Mouse (Mus musculus) limb, embryonic 10.5 days (tissue): ENCODE data around the gene Dus3l. TPM values are rescaled to one million over a fixed set of nuclear protein-coding genes. Genes with fewer than 3 reads are reported as not detected.

Experiments used
- DNase-seq: peaks from one replicate; pipeline ENCODE4 v3.0.0-alpha.2; 2017; ENCODE audit warnings: low spot score
- H3K27ac ChIP-seq: fragments of 300-500 bp; sonication (generic); 2 replicates; pipeline ENCODE4 v1.5.1; 2016; ENCODE audit warnings: mild to moderate bottlenecking
- H3K27me3 ChIP-seq: fragments of 300-500 bp; sonication (generic); 2 replicates; pipeline ENCODE4 v1.6.1; 2016; ENCODE audit warnings: low read depth, mild to moderate bottlenecking; ENCODE audit not compliant: poor library complexity, severe bottlenecking
- H3K36me3 ChIP-seq: fragments of 300-500 bp; sonication (generic); 2 replicates; pipeline ENCODE4 v1.6.1; 2016; ENCODE audit warnings: mild to moderate bottlenecking, moderate library complexity
- H3K4me1 ChIP-seq: fragments of 300-500 bp; sonication (generic); 2 replicates; pipeline ENCODE4 v1.6.1; 2016
- H3K4me3 ChIP-seq: fragments of 300-500 bp; sonication (generic); 2 replicates; pipeline ENCODE4 v1.5.1; 2016; ENCODE audit warnings: mild to moderate bottlenecking, moderate library complexity
- H3K9me3 ChIP-seq: fragments of 300-500 bp; sonication (generic); replicated peaks from 2 replicates; pipeline ENCODE4 v1.6.1; 2016; ENCODE audit warnings: mild to moderate bottlenecking
- WGBS: fragments of 180-500 bp; shearing (Covaris S2); methylation state at CpG from one replicate; pipeline ENCODE4 v1.1.7; 2016; 5-methylcytosine and 5-hydroxymethylcytosine counted together
- polyA plus RNA-seq: library from polyadenylated mRNA; unstranded; fragments of >200 nt; fragmentation: Nextera tagmentation; extraction: Ambion mirVana; gene quantifications from 2 replicates; pipeline ENCODE4 v1.2.1, GENCODE M21; 2016

Gene Dus3l
- polyA plus RNA-seq, 1 experiment from 2014 or later, result 46.0 TPM

DNA sequence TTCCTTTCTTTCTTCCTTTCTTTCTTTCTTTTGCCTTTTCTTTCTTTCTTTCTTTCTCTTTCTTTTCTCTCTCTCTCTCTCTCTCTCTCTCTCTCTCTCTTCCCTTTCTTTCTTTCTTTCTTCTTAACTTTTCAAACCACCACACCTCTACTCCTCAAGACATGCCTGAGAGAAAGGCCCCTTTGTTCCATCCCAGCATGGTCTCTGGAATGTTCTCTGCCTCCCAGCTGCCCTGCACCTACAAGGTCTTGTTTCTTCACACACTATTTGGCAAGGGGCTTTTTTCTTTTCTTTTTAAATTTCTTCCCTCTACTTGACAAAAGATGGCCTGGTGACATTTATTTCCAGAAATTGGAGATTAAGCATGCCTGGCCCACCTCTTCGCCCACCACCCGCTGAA lies 34.9 kb upstream of the Dus3l start:
- WGBS, result 65% methylated on average over 2 of the region's 2 CpGs
- H3K4me1 ChIP-seq, result peaks cover 40% of the 10 kb centered on the region

GRCm38 (mm10) chr17:56736534-56736933 lies 28.0 kb upstream of the Dus3l start:
- peaks cover 12% of the 10 kb centered on the region; the same call in 1 of the 2 replicates for H3K27me3 ChIP-seq
- H3K4me1 ChIP-seq, result peaks cover 6% of the 10 kb centered on the region; the same call in 1 of the 2 replicates
- WGBS, result 42% methylated on average over 8 of the region's 8 CpGs
- no peak for DNase-seq
- no peaks in the 10 kb centered on the region for H3K36me3 ChIP-seq
- no peaks in the 10 kb centered on the region for H3K9me3 ChIP-seq
- H3K4me3 ChIP-seq, result no peak overlapping the region
- no peak overlapping the region for H3K27ac ChIP-seq

More for the DNA sequence above, 34.9 kb upstream of the Dus3l start:
- H3K27ac ChIP-seq, result peak overlapping the region; percentile 63; the same call in 1 of the 2 replicates
- H3K27me3 ChIP-seq, result peaks cover 17% of the 10 kb centered on the region
- DNase-seq, result no peak
- no peaks in the 10 kb centered on the region for H3K9me3 ChIP-seq
- H3K36me3 ChIP-seq, result peaks cover 10% of the 10 kb centered on the region; the same call in 1 of the 2 replicates
- no peak overlapping the region for H3K4me3 ChIP-seq

DNA sequence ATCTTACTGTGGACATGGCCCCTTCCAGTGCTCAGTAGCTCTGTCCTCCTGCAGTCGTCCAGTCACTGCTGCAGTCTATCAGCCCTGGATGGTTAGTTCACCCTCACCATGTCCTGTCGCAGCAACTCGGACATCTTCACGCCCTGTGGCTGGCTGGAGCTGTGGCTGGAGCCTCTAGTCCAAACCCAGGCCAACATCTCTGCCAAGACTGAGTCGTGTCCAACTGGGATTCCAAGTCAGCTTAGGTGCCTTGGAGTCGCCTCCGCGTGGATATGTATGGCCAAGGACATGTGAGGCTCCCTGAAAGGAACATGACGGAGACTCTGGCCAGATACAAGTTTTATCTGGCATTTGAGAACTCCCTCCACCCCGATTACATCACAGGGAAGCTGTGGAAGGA lies 26.3 kb upstream of the Dus3l start:
- Histone ChIP-seq H3K4me1 (peaks cover 3% of the 10 kb centered on the region; the same call in 1 of the 2 replicates), H3K27me3 (peaks cover 12% of the 10 kb centered on the region; the same call in 1 of the 2 replicates), H3K27ac (no peak overlapping the region), H3K36me3 (no peaks in the 10 kb centered on the region), H3K9me3 (no peaks in the 10 kb centered on the region), H3K4me3 (no peak overlapping the region)
- DNase-seq, result no peak
- WGBS, result 84% methylated on average over 10 of the region's 10 CpGs

GRCm38 (mm10) chr17:56740118-56740787 lies 24.3 kb upstream of the Dus3l start:
- peaks cover 7% of the 10 kb centered on the region; the same call in 1 of the 2 replicates for H3K27me3 ChIP-seq
- H3K4me1 ChIP-seq, result no peaks in the 10 kb centered on the region
- 85% methylated on average over 17 of the region's 17 CpGs for WGBS
- H3K36me3 ChIP-seq, result no peaks in the 10 kb centered on the region
- H3K9me3 ChIP-seq, result no peaks in the 10 kb centered on the region
- H3K27ac ChIP-seq, result no peak overlapping the region
- no peak for DNase-seq
- no peak overlapping the region for H3K4me3 ChIP-seq

DNA sequence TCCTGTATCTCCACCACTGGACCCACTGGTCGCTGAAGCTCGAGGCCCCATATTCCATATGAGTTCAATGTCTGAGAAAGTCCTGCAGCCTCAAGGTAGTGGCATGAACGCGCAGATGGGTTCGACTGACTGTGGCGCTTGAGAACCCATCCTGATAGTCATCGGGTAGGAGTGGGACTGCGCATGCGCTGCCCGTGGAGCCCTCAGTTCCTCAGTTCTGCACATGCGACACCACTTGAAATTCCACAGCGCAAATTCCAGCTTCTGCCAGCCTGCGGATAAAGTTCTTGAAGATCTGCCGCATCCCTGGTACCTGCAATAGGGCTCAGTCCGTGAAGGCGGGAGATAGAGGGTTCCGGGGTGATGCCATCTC lies 23.8 kb upstream of the Dus3l start:
- WGBS, result 74% methylated on average over 17 of the region's 17 CpGs
- H3K27me3 ChIP-seq, result peaks cover 7% of the 10 kb centered on the region; the same call in 1 of the 2 replicates
- H3K9me3 ChIP-seq, result no peaks in the 10 kb centered on the region

GRCm38 (mm10) chr17:56744173-56744572 lies 20.4 kb upstream of the Dus3l start:
- no peaks in the 10 kb centered on the region for H3K36me3 ChIP-seq
- no peaks in the 10 kb centered on the region for H3K9me3 ChIP-seq
- H3K4me1 ChIP-seq, result no peaks in the 10 kb centered on the region
- H3K4me3 ChIP-seq, result no peak overlapping the region
- no peak overlapping the region for H3K27ac ChIP-seq
- DNase-seq, result no peak
- 59% methylated on average over 5 of the region's 5 CpGs for WGBS
- H3K27me3 ChIP-seq, result 0 out of 2 replicates have a peak, but pooled peaks cover 7% of the 10 kb centered on the region

More for the DNA sequence above, 23.8 kb upstream of the Dus3l start:
- Histone ChIP-seq H3K4me1 (no peaks in the 10 kb centered on the region), H3K4me3 (no peak overlapping the region), H3K27ac (no peak overlapping the region), H3K36me3 (no peaks in the 10 kb centered on the region)
- DNase-seq, result no peak

DNA sequence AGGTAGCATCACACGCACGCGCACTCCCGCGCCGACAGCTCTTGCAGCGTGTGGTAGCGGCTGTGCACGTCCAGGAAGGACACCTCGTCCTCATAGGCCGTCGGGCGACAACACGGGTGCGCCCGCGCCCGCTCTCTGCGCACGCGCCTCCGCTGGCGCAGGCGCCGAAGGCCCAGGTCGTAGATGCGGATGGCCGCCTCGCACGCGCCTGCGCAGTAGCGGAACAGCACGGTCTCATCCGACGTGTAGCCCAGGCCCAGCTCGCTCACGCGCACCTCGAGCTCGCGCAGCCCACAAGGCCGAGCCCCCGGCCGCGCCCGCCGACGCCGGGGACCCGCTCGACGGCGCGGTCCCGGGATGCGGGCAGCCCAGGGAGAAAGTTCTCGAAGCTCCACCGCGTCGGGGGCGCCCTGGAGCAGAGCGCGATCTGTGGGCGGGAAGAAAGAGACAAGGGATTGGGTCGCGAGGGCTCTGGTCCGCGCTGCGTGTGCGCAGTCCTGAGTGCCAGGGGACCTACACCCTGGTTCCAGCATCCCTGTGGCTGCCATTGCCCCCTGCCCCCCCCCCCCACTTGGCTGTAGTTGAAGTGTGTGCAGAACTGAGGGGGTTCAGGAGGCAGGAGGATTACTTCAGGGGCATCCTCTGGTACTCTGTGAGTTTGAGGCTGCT lies 13.0 kb upstream of the Dus3l start:
- Histone ChIP-seq H3K9me3 (no peaks in the 10 kb centered on the region; the same call in 1 of the 2 replicates), H3K4me1 (peaks cover 41% of the 10 kb centered on the region), H3K4me3 (peak overlapping the region; percentile 32), H3K36me3 (0 out of 2 replicates have a peak, but pooled peaks cover 3% of the 10 kb centered on the region), H3K27me3 (peaks cover 75% of the 10 kb centered on the region), H3K27ac (peak overlapping the region; percentile 56)
- 22% methylated on average over 71 of the region's 71 CpGs for WGBS
- DNase-seq, result peak; percentile 70

DNA sequence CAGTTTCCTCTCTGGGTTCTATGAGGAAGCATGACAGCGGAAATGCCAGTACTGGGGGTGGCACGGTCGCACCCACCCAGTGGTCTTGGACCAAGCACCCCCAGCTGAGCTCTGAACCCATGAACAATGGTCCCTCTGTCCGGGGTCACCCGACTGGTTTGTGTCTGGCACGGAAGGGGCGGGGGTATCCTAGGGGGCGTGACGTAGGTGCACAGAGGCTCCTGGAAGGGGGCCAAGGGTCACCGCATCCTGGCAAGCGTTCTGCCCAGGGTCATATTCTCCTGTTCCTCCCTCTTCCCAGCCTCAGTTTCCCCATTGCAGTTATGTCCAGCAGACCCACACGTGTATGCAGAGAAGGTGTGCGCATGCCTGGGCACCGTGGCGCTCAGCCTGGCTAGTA lies 11.1 kb upstream of the Dus3l start:
- Histone ChIP-seq H3K4me1 (peaks cover 60% of the 10 kb centered on the region), H3K9me3 (no peaks in the 10 kb centered on the region; the same call in 1 of the 2 replicates), H3K27me3 (peaks cover 85% of the 10 kb centered on the region), H3K36me3 (0 out of 2 replicates have a peak, but pooled peaks cover 3% of the 10 kb centered on the region), H3K4me3 (no peak overlapping the region), H3K27ac (no peak overlapping the region)
- DNase-seq, result no peak
- 30% methylated on average over 15 of the region's 15 CpGs for WGBS

- Histone ChIP-seq H3K27ac (no peak overlapping the region), H3K4me1 (peaks cover 71% of the 10 kb centered on the region), H3K27me3 (peaks cover 85% of the 10 kb centered on the region), H3K9me3 (no peaks in the 10 kb centered on the region; the same call in 1 of the 2 replicates), H3K4me3 (peak overlapping the region; percentile 26), H3K36me3 (0 out of 2 replicates have a peak, but pooled peaks cover 3% of the 10 kb centered on the region)
- WGBS, result 12% methylated on average over 36 of the region's 36 CpGs
- no peak for DNase-seq
These were observed 10.0 kb upstream of the Dus3l start for GRCm38 (mm10) chr17:56754271-56755185.

- H3K27me3 ChIP-seq, result peaks cover 64% of the 10 kb centered on the region
- DNase-seq, result no peak
- peaks cover 86% of the 10 kb centered on the region for H3K4me1 ChIP-seq
- peak overlapping the region; percentile 66 for H3K4me3 ChIP-seq
- H3K9me3 ChIP-seq, result no peaks in the 10 kb centered on the region
- H3K27ac ChIP-seq, result peak overlapping the region; percentile 83
- no peaks in the 10 kb centered on the region for H3K36me3 ChIP-seq
- under 1% methylated on average over 51 of the region's 51 CpGs for WGBS
These were observed 7.7 kb upstream of the Dus3l start for GRCm38 (mm10) chr17:56756703-56757399.

- Histone ChIP-seq H3K4me1 (peaks cover 88% of the 10 kb centered on the region), H3K27me3 (peaks cover 57% of the 10 kb centered on the region), H3K36me3 (no peaks in the 10 kb centered on the region), H3K9me3 (no peaks in the 10 kb centered on the region), H3K27ac (peak within 1 kb of the TSS; percentile 83), H3K4me3 (peak within 1 kb of the TSS; percentile 66)
- peak; percentile 94 for DNase-seq
- under 1% methylated on average over 48 of the region's 48 CpGs for WGBS
These were observed 7.0 kb upstream of the Dus3l start, which contains the start of gene Nrtn for GRCm38 (mm10) chr17:56757416-56758123. Gene Nrtn (minus strand): TSS chr17:56757530.
